Mouse (Mus musculus): ENCODE results near the gene Nup153. TPM values are rescaled to one million over a fixed set of nuclear protein-coding genes. Genes with fewer than 3 reads are reported as not detected.

Nup153 gene
- polyA plus RNA-seq, 1 experiment from 2014 or later, result 43.7 TPM

DNA sequence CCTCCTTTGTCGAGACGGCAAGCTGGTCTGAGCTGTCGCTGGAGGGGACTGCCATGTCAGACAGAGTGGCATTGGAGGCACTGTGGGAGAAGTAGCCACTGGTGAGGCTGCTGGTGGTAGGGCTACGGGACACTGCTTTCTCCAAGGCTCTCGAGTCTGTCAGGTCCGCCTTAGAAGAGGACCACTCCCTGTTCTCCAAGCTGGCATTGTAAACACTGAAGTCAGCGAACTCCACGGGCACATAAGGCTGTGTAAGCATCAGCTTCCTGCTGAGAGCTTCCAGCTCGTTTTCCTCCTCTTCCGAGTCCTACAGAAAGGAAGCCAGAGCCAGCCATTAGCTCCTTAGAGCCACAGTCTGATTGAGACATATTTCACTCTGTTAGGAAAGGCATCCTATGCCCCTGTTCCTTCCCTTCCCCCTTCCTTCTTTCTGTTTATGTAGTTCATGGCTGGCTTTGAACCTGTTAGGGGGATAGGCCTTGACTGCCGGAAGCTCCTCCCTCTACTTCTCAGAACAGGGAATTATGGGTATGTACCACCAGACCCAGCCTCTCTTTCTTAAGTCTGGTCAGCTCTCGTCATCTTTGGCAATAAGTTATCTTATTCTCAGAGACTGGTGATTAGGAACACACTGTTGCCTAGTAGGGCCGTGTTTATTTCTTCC lies 25.0 kb upstream of the Nup153 start:
- H3K4me2 ChIP-seq, result no peak overlapping the region
- no peak for ATAC-seq (ENCODE audit: low FRiP score)
- no peak overlapping the region for H3K9ac ChIP-seq
- no peak overlapping the region for H3K27ac ChIP-seq
- H3K9me3 ChIP-seq, result no peaks in the 10 kb centered on the region
- H3K36me3 ChIP-seq (replicated peaks), result peaks cover 39% of the 10 kb centered on the region
- 89% methylated on average over 13 of the region's 13 CpGs for WGBS
- H3K4me1 ChIP-seq, result no peaks in the 10 kb centered on the region
- no peaks in the 10 kb centered on the region for H3K27me3 ChIP-seq
- H3K4me3 ChIP-seq (replicated peaks), result no peak overlapping the region

DNA sequence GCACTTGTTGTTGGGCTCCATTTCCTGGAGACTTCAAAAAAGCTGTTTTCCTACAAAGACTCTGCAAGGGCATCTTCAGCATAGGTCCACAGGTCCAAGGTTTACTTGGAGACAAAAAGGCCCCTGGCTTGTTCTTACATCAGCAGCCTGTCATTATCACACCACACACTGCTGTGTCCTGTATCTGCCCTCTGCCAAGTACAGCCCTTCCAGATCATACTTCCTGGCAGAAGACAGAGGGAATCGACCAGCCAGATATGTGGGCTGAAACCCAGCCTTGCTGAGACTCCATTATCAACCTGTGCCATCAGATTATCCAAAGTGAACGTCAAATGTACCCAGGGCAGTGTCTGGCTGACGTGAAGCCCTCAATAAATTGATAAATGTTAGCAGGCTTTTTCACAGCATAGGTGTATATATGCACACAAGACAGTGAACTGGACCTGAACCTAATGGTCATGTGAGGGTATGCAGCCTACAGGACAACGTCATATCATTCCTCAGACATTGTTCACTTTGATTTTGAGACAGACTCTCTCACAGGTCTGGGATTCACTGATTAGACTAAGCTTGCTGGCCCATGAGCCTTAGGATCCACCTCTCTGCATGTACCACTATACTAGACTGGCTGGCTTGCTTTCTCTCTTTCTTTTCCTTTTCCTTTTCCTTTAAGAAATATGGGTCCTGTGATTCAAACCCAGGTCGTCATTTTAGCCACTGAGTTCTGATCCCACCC lies 20.6 kb upstream of the Nup153 start:
- no peak overlapping the region for H3K4me2 ChIP-seq
- H3K4me1 ChIP-seq, result no peaks in the 10 kb centered on the region
- H3K27ac ChIP-seq, result no peak overlapping the region
- H3K9ac ChIP-seq, result no peak overlapping the region
- H3K36me3 ChIP-seq (replicated peaks), result peaks cover 39% of the 10 kb centered on the region
- H3K9me3 ChIP-seq, result no peaks in the 10 kb centered on the region
- no peak overlapping the region for H3K4me3 ChIP-seq (replicated peaks)
- H3K27me3 ChIP-seq, result no peaks in the 10 kb centered on the region
- WGBS, result 87% methylated on average over 5 of the region's 5 CpGs
- no peak for ATAC-seq (ENCODE audit: low FRiP score)

DNA sequence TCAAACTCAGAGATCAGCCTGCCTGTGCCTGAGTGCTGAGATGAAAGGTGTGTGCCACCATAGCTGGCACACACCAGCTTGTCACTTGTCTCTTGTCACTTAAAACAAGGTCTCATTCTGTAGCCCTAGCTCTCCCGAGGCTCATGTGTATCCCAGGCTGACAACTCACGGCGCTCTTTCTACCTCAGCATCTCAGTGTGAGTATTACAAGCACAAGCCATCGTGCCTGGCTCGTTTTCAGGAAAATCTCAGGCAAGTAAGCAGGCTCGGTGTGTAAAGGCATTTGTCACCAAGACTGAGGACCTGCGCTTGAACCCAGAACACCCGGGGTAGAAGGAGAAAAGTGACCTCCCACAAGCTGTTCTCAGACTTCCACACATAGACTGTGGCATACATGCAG lies 16.1 kb upstream of the Nup153 start:
- H3K4me1 ChIP-seq, result no peaks in the 10 kb centered on the region
- H3K27me3 ChIP-seq, result no peaks in the 10 kb centered on the region
- WGBS, result 89% methylated on average over 8 of the region's 8 CpGs
- no peak overlapping the region for H3K9ac ChIP-seq
- no peak for ATAC-seq (ENCODE audit: low FRiP score)
- H3K4me3 ChIP-seq (replicated peaks), result no peak overlapping the region
- no peaks in the 10 kb centered on the region for H3K9me3 ChIP-seq
- 0 out of 2 replicates have a peak, but pooled peaks cover 8% of the 10 kb centered on the region for H3K36me3 ChIP-seq (replicated peaks)
- no peak overlapping the region for H3K4me2 ChIP-seq
- no peak overlapping the region for H3K27ac ChIP-seq

DNA sequence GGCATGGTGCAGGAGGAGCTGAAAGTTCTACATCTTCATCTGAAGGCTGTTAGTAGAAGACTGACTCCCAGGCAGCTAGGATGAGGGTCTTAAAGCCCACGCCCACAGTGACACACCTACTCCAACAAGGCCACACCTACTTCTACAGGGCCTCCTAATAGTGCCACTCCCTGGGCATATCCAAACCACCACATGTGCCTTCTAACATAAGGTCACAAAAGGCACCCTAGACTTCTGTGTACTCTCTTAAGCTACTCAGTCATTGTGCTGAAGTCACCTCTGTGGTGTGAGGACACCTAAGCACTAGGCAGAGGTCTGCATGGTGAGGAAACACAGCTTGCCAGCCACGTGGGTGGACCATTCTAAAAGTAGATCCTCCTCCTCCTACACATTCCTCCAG lies 14.6 kb upstream of the Nup153 start:
- no peak for ATAC-seq (ENCODE audit: low FRiP score)
- H3K9me3 ChIP-seq, result no peaks in the 10 kb centered on the region
- H3K36me3 ChIP-seq (replicated peaks), result no peaks in the 10 kb centered on the region
- 70% methylated on average over 2 of the region's 2 CpGs for WGBS
- no peak overlapping the region for H3K4me3 ChIP-seq (replicated peaks)
- H3K4me1 ChIP-seq, result no peaks in the 10 kb centered on the region
- no peaks in the 10 kb centered on the region for H3K27me3 ChIP-seq
- H3K27ac ChIP-seq, result no peak overlapping the region
- no peak overlapping the region for H3K9ac ChIP-seq
- H3K4me2 ChIP-seq, result no peak overlapping the region

DNA sequence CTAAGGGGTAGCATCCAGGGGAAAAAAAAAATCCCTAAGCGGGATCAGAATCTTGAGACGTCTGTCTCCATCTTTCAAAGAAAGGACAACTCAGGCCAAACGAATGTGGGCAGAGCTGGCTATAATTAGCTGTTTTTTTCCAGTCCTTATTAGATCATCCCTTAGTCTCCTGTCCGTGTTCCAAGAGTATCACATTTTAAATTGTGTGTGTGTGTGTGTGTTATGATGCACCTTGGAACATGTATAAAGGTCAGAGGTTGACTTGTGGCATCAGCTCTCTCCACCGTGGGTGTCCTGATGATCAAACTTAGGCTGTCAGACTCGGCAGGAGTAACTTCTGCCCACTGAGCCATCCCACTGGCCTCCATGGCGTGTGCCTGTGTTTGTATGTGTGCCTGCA lies 11.7 kb upstream of the Nup153 start:
- no peak overlapping the region for H3K27ac ChIP-seq
- no peak overlapping the region for H3K4me2 ChIP-seq
- H3K9ac ChIP-seq, result no peak overlapping the region
- peaks cover 11% of the 10 kb centered on the region for H3K27me3 ChIP-seq
- WGBS, result 80% methylated on average over 7 of the region's 7 CpGs
- no peak for ATAC-seq (ENCODE audit: low FRiP score)
- no peaks in the 10 kb centered on the region for H3K9me3 ChIP-seq
- no peaks in the 10 kb centered on the region for H3K36me3 ChIP-seq (replicated peaks)
- H3K4me3 ChIP-seq (replicated peaks), result no peak overlapping the region
- H3K4me1 ChIP-seq, result peaks cover 15% of the 10 kb centered on the region

DNA sequence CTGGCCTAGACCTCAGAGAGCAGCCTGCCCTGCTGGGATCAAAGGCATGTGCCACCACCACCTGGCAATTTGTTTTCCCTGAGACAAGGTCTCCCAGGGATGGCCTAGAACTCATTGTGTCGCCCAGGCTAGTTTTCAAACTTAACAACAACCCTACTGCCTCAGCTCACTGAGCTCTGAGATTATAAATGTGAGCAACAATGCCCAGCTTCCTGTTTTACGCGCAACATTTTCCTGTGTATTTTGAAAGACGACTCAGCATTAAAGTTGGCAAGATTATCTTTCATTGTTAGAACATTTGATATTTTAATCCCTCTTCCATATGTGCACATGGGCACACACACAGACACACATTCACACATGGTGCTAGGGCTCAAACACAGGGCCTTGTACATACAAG lies 9.7 kb upstream of the Nup153 start:
- no peak for ATAC-seq (ENCODE audit: low FRiP score)
- peaks cover 15% of the 10 kb centered on the region for H3K27me3 ChIP-seq
- no peak overlapping the region for H3K9ac ChIP-seq
- H3K4me3 ChIP-seq (replicated peaks), result no peak overlapping the region
- WGBS, result 88% methylated on average over 4 of the region's 4 CpGs
- peaks cover 15% of the 10 kb centered on the region for H3K4me1 ChIP-seq
- no peak overlapping the region for H3K4me2 ChIP-seq
- no peak overlapping the region for H3K27ac ChIP-seq
- H3K9me3 ChIP-seq, result no peaks in the 10 kb centered on the region
- no peaks in the 10 kb centered on the region for H3K36me3 ChIP-seq (replicated peaks)

DNA sequence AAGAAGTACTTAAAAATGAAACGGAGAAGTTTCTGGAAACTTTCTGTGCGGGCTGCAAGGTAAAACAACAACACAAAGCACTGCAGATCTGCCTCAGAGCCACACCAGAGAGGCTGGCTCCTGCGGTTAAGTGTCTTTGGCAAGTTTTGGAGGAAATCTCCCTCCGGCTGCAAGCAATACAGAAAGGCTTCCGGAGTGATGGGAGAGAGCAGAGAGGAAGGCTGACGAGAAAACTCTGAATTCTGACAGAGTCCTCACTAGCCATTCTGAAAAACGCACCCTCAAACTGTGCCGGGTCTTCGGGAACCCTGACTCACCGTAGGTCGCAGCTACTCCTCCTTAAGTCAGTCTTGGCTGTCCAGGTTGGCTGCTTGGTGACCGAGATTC lies 8.7 kb upstream of the Nup153 start:
- Histone ChIP-seq H3K36me3 (replicated peaks) (no peaks in the 10 kb centered on the region), H3K9me3 (no peaks in the 10 kb centered on the region), H3K27ac (no peak overlapping the region), H3K9ac (peak overlapping the region; percentile 54), H3K4me3 (replicated peaks) (peak overlapping the region; percentile 42), H3K27me3 (peaks cover 15% of the 10 kb centered on the region), H3K4me2 (peak overlapping the region; percentile 73), H3K4me1 (peaks cover 15% of the 10 kb centered on the region)
- ATAC-seq (ENCODE audit: low FRiP score), result no peak
- 2% methylated on average over 12 of the region's 12 CpGs for WGBS

DNA sequence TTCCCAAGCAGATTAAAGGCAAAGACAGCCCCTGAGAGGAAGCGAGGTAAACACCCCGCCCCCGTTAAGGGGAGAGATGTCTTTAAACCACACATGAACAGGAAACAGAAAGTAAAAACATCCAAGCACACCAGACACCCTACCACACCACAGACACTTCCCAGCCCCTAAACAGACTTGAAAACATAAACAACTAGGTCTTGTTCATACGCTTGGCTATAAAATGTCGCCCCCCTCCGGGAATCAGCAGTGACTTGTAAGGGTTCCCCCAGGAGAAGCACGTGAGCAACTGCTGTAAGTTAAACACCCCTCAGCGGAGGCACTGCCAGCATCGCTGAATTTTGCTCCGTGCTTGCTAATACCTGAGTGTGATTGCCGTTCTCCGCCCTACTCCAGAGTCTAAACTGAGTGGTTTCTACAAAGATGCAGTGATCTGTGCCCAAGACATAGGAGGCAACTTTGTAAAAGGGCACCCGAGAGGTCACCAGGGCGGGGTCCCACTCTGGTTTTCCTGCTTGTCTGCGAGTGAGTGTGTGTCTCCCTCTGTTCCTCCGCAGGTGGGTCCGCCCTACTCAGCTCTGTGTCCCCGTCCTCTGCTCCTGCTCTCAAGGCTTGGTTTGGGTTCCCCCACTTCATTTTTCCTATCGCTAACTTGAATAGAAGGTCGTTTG lies 8.2 kb upstream of the Nup153 start:
- H3K27me3 ChIP-seq, result peaks cover 15% of the 10 kb centered on the region
- H3K9ac ChIP-seq, result peak overlapping the region; percentile 54
- H3K4me1 ChIP-seq, result peaks cover 15% of the 10 kb centered on the region
- H3K27ac ChIP-seq, result no peak overlapping the region
- no peaks in the 10 kb centered on the region for H3K36me3 ChIP-seq (replicated peaks)
- peak overlapping the region; percentile 73 for H3K4me2 ChIP-seq
- no peak for ATAC-seq (ENCODE audit: low FRiP score)
- peak overlapping the region; percentile 42 for H3K4me3 ChIP-seq (replicated peaks)
- no peaks in the 10 kb centered on the region for H3K9me3 ChIP-seq
- 1% methylated on average over 20 of the region's 20 CpGs for WGBS

DNA sequence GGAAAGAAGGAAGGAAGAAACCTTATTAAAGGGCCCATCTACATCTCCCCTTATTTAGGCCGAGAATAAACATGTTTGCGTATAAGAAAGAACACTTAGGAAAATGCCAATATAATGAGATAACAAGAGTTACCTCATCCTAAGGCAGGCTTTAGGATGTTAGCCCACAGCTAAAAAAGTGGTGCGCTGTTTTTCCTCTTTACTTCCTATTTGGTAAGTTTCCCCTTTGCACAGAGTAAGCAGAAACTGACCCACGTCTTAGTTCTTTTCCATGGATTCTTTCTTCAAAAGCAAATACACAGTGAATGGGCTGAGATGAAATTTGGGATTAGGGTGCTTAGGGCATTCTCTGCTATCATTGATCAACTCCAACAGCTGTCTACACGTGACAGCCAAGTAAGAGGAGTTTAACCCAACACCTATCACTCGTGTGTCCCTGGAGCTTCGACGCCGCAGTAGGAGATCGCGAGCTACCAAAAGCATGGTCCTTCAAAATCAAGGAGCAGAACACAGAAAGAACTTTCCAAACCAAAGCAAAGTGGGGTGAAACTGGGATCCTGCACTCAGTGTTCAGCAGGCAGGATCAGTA lies 7.6 kb upstream of the Nup153 start:
- Histone ChIP-seq H3K4me3 (replicated peaks) (peak overlapping the region; percentile 42), H3K27ac (no peak overlapping the region), H3K9ac (peak overlapping the region; percentile 54; the same call in 1 of the 2 replicates), H3K4me2 (peak overlapping the region; percentile 73), H3K36me3 (replicated peaks) (no peaks in the 10 kb centered on the region), H3K27me3 (peaks cover 15% of the 10 kb centered on the region), H3K9me3 (no peaks in the 10 kb centered on the region), H3K4me1 (peaks cover 15% of the 10 kb centered on the region)
- WGBS, result 44% methylated on average over 11 of the region's 11 CpGs
- ATAC-seq (ENCODE audit: low FRiP score), result no peak

DNA sequence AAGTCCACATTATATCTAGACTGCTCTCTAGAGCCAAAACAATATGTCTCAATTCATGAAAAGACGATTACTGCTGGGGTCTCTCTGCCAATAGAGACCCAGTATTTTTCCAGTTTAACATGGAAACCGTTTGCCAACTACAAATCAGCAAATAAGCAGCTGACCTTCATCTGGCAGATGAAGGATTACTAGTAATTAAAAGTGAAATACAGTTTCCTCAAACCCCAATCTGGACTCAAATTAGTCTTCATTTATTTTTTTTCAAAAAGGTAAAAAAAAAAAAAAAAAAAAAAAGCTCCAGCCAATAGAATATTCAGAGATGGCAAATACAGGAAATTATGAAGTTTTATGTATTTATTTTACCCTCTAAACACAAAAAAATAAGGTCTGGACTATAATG lies 2.3 kb upstream of the Nup153 start:
- peaks cover 11% of the 10 kb centered on the region for H3K4me1 ChIP-seq
- no peak overlapping the region for H3K9ac ChIP-seq
- no peak overlapping the region for H3K4me3 ChIP-seq (replicated peaks)
- 84% methylated on average over 2 of the region's 2 CpGs for WGBS
- H3K27me3 ChIP-seq, result peaks cover 4% of the 10 kb centered on the region; the same call in 1 of the 2 replicates
- H3K27ac ChIP-seq, result no peak overlapping the region
- no peaks in the 10 kb centered on the region for H3K36me3 ChIP-seq (replicated peaks)
- H3K9me3 ChIP-seq, result no peaks in the 10 kb centered on the region
- H3K4me2 ChIP-seq, result no peak overlapping the region
- no peak for ATAC-seq (ENCODE audit: low FRiP score)

DNA sequence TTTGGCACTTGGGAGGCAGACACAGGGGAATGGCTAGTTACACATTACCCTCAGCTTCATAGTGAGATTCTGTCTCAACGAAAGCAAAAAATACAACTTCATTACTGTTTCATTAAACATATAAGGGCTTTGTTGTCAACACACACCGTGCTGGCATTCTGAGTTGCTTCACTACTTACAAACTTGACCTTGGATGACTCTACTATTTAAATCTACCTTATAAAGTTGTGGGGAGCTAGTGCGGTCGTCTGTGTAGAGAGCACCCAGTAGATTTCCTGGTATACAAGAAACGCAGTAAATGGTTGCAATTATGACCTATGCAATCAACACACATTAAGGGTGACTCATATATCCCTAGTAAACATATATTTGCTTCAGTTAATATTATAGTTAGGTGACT lies 671 bp upstream of the Nup153 start:
- Histone ChIP-seq H3K4me1 (peaks cover 20% of the 10 kb centered on the region), H3K4me3 (replicated peaks) (peak overlapping the region; percentile 100), H3K27me3 (no peaks in the 10 kb centered on the region), H3K27ac (peak overlapping the region; percentile 71), H3K9ac (peak overlapping the region; percentile 53), H3K9me3 (no peaks in the 10 kb centered on the region), H3K36me3 (replicated peaks) (no peaks in the 10 kb centered on the region), H3K4me2 (peak overlapping the region; percentile 57)
- ATAC-seq (ENCODE audit: low FRiP score), result peak; percentile 25
- WGBS, result 42% methylated on average over 5 of the region's 5 CpGs

DNA sequence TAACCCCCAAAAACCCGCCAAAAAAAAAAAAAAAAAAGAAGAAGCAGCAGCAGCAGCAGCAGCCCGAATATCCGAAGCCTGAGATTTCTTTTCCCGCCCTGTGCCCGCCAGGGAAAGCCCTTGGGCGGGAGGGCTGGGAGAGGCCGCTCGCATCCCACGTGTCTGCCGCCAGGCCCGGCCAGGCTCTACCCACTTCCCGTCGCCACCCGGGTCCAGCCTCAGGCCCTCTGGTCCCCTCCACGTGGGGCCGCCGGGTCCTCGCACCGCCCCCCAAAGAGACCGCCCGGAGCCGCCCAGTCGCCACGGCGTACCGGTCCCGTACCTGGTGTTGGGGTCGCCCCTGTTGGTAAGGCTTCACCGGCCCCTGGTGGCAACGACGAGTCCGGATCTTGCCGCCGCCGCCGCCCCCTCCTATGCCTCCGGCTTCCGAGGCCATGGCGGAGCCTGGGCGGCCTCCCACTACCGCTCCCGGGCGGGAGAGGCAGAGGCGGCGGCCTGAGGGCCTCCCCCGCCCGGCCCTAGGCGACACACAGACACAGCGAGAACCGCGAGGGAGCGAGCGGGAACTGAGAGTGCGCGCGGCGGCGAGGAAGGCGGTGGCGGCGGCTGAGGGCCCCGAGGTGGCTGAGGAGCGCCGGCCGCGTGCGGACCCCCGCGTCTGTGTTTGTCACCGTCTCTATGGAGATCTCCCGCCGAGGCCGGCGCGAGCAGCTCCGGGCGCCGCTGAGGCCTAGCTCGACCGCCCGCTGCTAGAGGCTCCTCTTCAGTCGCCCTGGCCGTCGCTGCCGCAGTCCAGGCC lies 503 bp downstream of the Nup153 start:
- Histone ChIP-seq H3K27ac (peak overlapping the region; percentile 96), H3K9ac (peak overlapping the region; percentile 97), H3K4me3 (replicated peaks) (peak overlapping the region; percentile 100), H3K9me3 (no peaks in the 10 kb centered on the region), H3K27me3 (no peaks in the 10 kb centered on the region), H3K4me2 (peak overlapping the region; percentile 70), H3K36me3 (replicated peaks) (no peaks in the 10 kb centered on the region), H3K4me1 (peaks cover 20% of the 10 kb centered on the region)
- ATAC-seq (ENCODE audit: low FRiP score), result peak; percentile 87
- WGBS, result under 1% methylated on average over 82 of the region's 85 CpGs
